Mouse (Mus musculus): ENCODE results near the gene 9130019O22Rik. TPM values are rescaled to one million over a fixed set of nuclear protein-coding genes. Genes with fewer than 3 reads are reported as not detected.
"Not testable (repeated sequence)": the region's sequence is repeated elsewhere in the genome, so short reads cannot be mapped to it uniquely, and the experiment has no call there.

Gene 9130019O22Rik
- total and polyA plus RNA-seq, 3 experiments = 1.2 to 10.2 (median 5.0) TPM

GRCm38 (mm10) chr7:127378310-127378921 lies 8.6 kb downstream of the 9130019O22Rik start:
- Histone ChIP-seq H3K36me3 (replicated peaks) (peaks cover 19% of the 10 kb centered on the region), H3K4me3 (ENCODE audit: low read depth, low read length) (no peak overlapping the region), H3K4me1 (ENCODE audit: insufficient read depth, low read depth, low read length) (peaks cover 59% of the 10 kb centered on the region), H3K9me3 (replicated peaks) (peaks cover 3% of the 10 kb centered on the region; the same call in 1 of the 2 replicates), H3K27me3 (ENCODE audit: insufficient read depth, low read length) (no peaks in the 10 kb centered on the region)
- ATAC-seq (ENCODE audit: extremely low read depth, insufficient number of reproducible peaks, low FRiP score, poor library complexity, severe bottlenecking) = no peak
- TF ChIP-seq GATA2 (IDR thresholded peaks at IDR 0.05; ENCODE audit: borderline replicate concordance, low read depth, low read length) (no peak), TAL1 (conservative IDR thresholded peaks at IDR 0.05; ENCODE audit: low read depth, low read length) (no peak), POLR2AphosphoS5 (IDR thresholded peaks at IDR 0.05; ENCODE audit: insufficient replicate concordance, low read depth, low read length) (no peak), CTCF (IDR thresholded peaks at IDR 0.05; ENCODE audit: low read depth, low read length) (no peak), GATA1 (IDR thresholded peaks at IDR 0.05; ENCODE audit: borderline replicate concordance, low read length) (no peak)
- no peak for DNase-seq (ENCODE audit: low spot score)

DNA sequence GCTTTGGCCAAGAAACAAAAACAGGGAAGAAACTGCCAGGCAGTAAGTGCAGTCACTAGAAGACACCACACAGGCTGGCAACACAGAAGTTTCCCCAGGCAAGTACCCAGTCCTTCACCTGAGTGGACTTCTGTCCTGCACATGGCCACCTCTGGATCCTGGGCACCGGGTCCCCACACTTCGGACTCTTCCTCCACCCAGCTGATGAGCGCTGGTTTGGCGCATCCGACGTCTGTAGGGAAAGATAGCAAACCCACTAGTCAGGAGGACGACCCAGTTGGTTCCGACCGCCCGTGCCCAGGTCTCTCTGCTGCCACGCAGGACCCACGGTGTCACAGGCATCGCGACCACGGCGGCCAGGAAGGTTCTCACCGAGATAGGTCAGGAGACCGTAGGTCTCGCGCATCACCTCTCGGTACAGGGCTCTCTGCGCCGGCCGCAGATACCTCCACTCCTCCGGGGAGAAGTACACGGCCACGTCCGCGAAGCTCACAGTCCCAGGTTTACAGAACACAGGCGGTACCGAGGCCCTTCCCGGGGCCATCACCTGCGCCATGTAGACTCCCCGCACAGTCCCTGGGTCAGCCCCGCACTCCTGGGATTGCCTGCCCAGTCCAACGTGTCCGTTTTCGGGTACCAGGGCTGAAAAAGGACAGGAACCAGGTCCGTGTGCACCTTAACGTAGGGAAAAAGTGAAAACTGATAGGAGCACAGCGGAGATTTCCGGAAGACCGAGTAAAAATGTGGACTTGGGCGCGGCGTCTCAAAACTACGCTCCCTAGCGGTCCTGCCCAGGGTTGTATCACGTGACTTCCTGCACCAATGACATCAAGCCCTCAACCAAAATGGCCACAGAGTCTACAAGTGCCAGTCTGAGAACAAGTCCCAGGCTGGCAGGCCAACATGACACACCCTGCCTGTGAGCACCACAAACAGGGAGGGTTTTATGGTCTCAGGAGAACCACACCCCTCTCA lies 11.4 kb downstream of the 9130019O22Rik start, which contains the start of gene Zfp747:
Gene Zfp747 (minus strand): TSS at position 780 of the 975 bp plus-strand sequence.
- DNase-seq (ENCODE audit: low spot score) (peak; percentile 90), ATAC-seq (ENCODE audit: extremely low read depth, insufficient number of reproducible peaks, low FRiP score, poor library complexity, severe bottlenecking) (peak; percentile 89)
- H3K4me1 ChIP-seq (ENCODE audit: insufficient read depth, low read depth, low read length) = peaks cover 57% of the 10 kb centered on the region
- not testable (repeated sequence) for H3K9me3 ChIP-seq (replicated peaks); H3K27me3 ChIP-seq (ENCODE audit: insufficient read depth, low read length)
- peaks cover 17% of the 10 kb centered on the region for H3K36me3 ChIP-seq (replicated peaks)
- H3K4me3 ChIP-seq (ENCODE audit: low read depth, low read length) = peak within 1 kb of the TSS; percentile 89

DNA sequence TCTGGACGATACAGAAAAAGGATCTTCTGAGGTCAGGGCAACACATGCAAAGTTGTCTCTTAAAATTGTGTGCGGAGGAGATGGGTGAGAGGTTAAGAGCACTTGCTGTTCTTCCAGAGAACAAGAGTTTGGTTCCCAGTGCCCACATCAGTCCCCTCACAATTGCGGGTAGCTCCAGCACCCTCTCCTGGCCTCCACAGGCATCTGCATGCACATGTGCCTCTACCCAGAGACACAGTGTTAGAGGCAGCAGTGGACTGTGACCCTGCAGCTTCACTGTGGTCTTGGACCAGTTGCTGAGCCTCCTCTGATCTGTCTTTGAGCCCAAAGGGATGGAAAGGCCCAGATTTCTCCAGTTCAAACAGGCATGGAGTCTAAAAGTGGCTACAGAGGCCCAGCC lies 15.1 kb downstream of the 9130019O22Rik start:
- DNase-seq (ENCODE audit: low spot score); H3K4me3 ChIP-seq (ENCODE audit: low read depth, low read length); ATAC-seq (ENCODE audit: extremely low read depth, insufficient number of reproducible peaks, low FRiP score, poor library complexity, severe bottlenecking); H3K9me3 ChIP-seq (replicated peaks); H3K27me3 ChIP-seq (ENCODE audit: insufficient read depth, low read length): not testable (repeated sequence)
- H3K4me1 ChIP-seq (ENCODE audit: insufficient read depth, low read depth, low read length) = peaks cover 32% of the 10 kb centered on the region
- peaks cover 17% of the 10 kb centered on the region for H3K36me3 ChIP-seq (replicated peaks)

GRCm38 (mm10) chr7:127371213-127371612 lies 15.8 kb downstream of the 9130019O22Rik start:
- no peak for ATAC-seq (ENCODE audit: extremely low read depth, insufficient number of reproducible peaks, low FRiP score, poor library complexity, severe bottlenecking)
- Histone ChIP-seq H3K4me3 (ENCODE audit: low read depth, low read length) (no peak overlapping the region), H3K9me3 (replicated peaks) (no peaks in the 10 kb centered on the region), H3K4me1 (ENCODE audit: insufficient read depth, low read depth, low read length) (peaks cover 30% of the 10 kb centered on the region), H3K36me3 (replicated peaks) (peaks cover 17% of the 10 kb centered on the region), H3K27me3 (ENCODE audit: insufficient read depth, low read length) (peaks cover 7% of the 10 kb centered on the region)
- TF ChIP-seq CTCF (IDR thresholded peaks at IDR 0.05; ENCODE audit: low read depth, low read length) = no peak
- TF ChIP-seq GATA2 (IDR thresholded peaks at IDR 0.05; ENCODE audit: borderline replicate concordance, low read depth, low read length) = no peak
- no peak for TF ChIP-seq GATA1 (IDR thresholded peaks at IDR 0.05; ENCODE audit: borderline replicate concordance, low read length)
- no peak; the same call in 1 of the 2 replicates for TF ChIP-seq TAL1 (conservative IDR thresholded peaks at IDR 0.05; ENCODE audit: low read depth, low read length)
- no peak for TF ChIP-seq POLR2AphosphoS5 (IDR thresholded peaks at IDR 0.05; ENCODE audit: insufficient replicate concordance, low read depth, low read length)
- no peak for DNase-seq (ENCODE audit: low spot score)

GRCm38 (mm10) chr7:127366249-127366648 lies 20.7 kb downstream of the 9130019O22Rik start:
- H3K4me1 ChIP-seq (ENCODE audit: insufficient read depth, low read depth, low read length) = peaks cover 23% of the 10 kb centered on the region
- TF ChIP-seq CTCF (IDR thresholded peaks at IDR 0.05; ENCODE audit: low read depth, low read length) = no peak
- TF ChIP-seq TAL1 (conservative IDR thresholded peaks at IDR 0.05; ENCODE audit: low read depth, low read length) = no peak
- TF ChIP-seq GATA1 (IDR thresholded peaks at IDR 0.05; ENCODE audit: borderline replicate concordance, low read length) = no peak
- no peak for TF ChIP-seq POLR2AphosphoS5 (IDR thresholded peaks at IDR 0.05; ENCODE audit: insufficient replicate concordance, low read depth, low read length)
- TF ChIP-seq GATA2 (IDR thresholded peaks at IDR 0.05; ENCODE audit: borderline replicate concordance, low read depth, low read length) = no peak
- DNase-seq (ENCODE audit: low spot score) = no peak
- no peak overlapping the region for H3K4me3 ChIP-seq (ENCODE audit: low read depth, low read length)
- no peaks in the 10 kb centered on the region for H3K36me3 ChIP-seq (replicated peaks)
- peaks cover 27% of the 10 kb centered on the region for H3K27me3 ChIP-seq (ENCODE audit: insufficient read depth, low read length)
- no peaks in the 10 kb centered on the region for H3K9me3 ChIP-seq (replicated peaks)
- ATAC-seq (ENCODE audit: extremely low read depth, insufficient number of reproducible peaks, low FRiP score, poor library complexity, severe bottlenecking) = no peak

- Histone ChIP-seq H3K9me3 (replicated peaks) (no peaks in the 10 kb centered on the region), H3K27me3 (ENCODE audit: insufficient read depth, low read length) (peaks cover 37% of the 10 kb centered on the region), H3K4me3 (ENCODE audit: low read depth, low read length) (no peak overlapping the region), H3K4me1 (ENCODE audit: insufficient read depth, low read depth, low read length) (peaks cover 19% of the 10 kb centered on the region), H3K36me3 (replicated peaks) (no peaks in the 10 kb centered on the region)
- TF ChIP-seq CTCF (IDR thresholded peaks at IDR 0.05; ENCODE audit: low read depth, low read length) (no peak), GATA2 (IDR thresholded peaks at IDR 0.05; ENCODE audit: borderline replicate concordance, low read depth, low read length) (no peak), GATA1 (IDR thresholded peaks at IDR 0.05; ENCODE audit: borderline replicate concordance, low read length) (no peak), POLR2AphosphoS5 (IDR thresholded peaks at IDR 0.05; ENCODE audit: insufficient replicate concordance, low read depth, low read length) (no peak), TAL1 (conservative IDR thresholded peaks at IDR 0.05; ENCODE audit: low read depth, low read length) (no peak)
- DNase-seq (ENCODE audit: low spot score) (no peak), ATAC-seq (ENCODE audit: extremely low read depth, insufficient number of reproducible peaks, low FRiP score, poor library complexity, severe bottlenecking) (no peak)
These were observed 22.8 kb downstream of the 9130019O22Rik start for GRCm38 (mm10) chr7:127364166-127364565.

Data from G1E (cell line).